ENCODE assay signal across 15 mouse cellular contexts in the genomic region with DNA sequence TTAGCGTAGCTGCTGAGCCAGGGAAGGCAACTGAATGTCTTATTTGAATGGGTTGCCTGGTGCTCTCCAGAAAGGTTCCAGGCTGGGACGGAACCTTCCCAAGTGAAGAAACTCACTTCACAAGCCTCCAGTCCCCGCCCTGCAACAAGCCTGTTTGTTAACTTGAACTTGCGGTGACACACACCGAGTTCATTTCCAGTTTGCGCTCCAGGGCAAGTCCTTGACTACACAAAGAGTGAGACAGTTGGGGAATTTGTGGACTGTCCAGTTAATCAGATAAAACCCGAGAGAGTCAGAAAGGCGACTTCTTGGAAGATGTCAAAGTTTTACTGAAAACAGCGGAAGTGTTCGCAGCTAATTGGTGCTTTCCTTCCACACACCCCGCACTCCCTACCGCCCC.
"Had no signal": no experiment of that assay in that cellular context is flagged by ENCODE, and none has a peak within 500 bp of the region (broad histone marks: within the 10 kb centered on the region; RNA-seq: fewer than 3 reads in every experiment).

No protein-coding gene starts in this region.

- H3K36me3 ChIP-seq: limb, embryonic 10.5 days; liver, embryonic 13.5 days; midbrain, embryonic 12.5 days; neural tube, embryonic 13.5 days had no signal

- H3K4me2 ChIP-seq: liver, embryonic 13.5 days; midbrain, embryonic 12.5 days; neural tube, embryonic 13.5 days had no signal

- H3K27me3 ChIP-seq: midbrain, embryonic 12.5 days; neural tube, embryonic 13.5 days had no signal

- H3K9ac ChIP-seq: liver, embryonic 13.5 days; liver, postnatal 0 days; midbrain, embryonic 12.5 days; neural tube, embryonic 13.5 days had no signal

- H3K9me3 ChIP-seq: limb, embryonic 10.5 days; liver, embryonic 13.5 days; midbrain, embryonic 12.5 days; neural tube, embryonic 13.5 days had no signal

- H3K4me3 ChIP-seq: left cerebral cortex, adult 2 months; limb, embryonic 10.5 days; liver, embryonic 13.5 days; midbrain, embryonic 12.5 days; neural tube, embryonic 13.5 days had no signal

- H3K4me1 ChIP-seq: limb, embryonic 10.5 days; midbrain, embryonic 12.5 days had no signal

- ATAC-seq: hindbrain, embryonic 16.5 days; inflammation-experienced regulatory T-cells, adult 6 months; liver, postnatal 0 days; midbrain, embryonic 16.5 days had no signal

- DNase-seq: liver, embryonic 13.5 days; liver, postnatal 0 days; lung, postnatal 10 days; retina, postnatal 1 day; right cerebral cortex, postnatal 4 days; spleen, adult 18-20 months; thymus, postnatal 4 days had no signal

- H3K27ac ChIP-seq: kidney, postnatal 0 days; left cerebral cortex, adult 2 months; limb, embryonic 10.5 days; liver, embryonic 13.5 days; midbrain, embryonic 12.5 days; neural tube, embryonic 13.5 days had no signal
